Mouse (Mus musculus) limb, embryonic 14.5 days (tissue): ENCODE measurements around the gene Slc30a5. TPM values are rescaled to one million over a fixed set of nuclear protein-coding genes. Genes with fewer than 3 reads are reported as not detected.

Experiments
- ATAC-seq: fragments of 200-750 bp; cut with Nextera tagmentation; 2 replicates; pipeline ENCODE4 v1.8.0; 2017; ENCODE audit warnings: low read depth, moderate number of reproducible peaks, moderate TSS enrichment; ENCODE audit not compliant: low FRiP score
- DNase-seq: peaks from one replicate; pipeline ENCODE4 v3.0.0-alpha.2; 2015; ENCODE audit warnings: low spot score
- H3K27ac ChIP-seq: fragments of 300-500 bp; sonication (generic); replicated peaks from 2 replicates; pipeline ENCODE4 v1.5.1; 2014; ENCODE audit warnings: low read depth, mild to moderate bottlenecking, low read length, moderate library complexity, mixed read lengths
- H3K27me3 ChIP-seq: fragments of 300-500 bp; sonication (generic); 2 replicates; pipeline ENCODE4 v1.6.1; 2014; ENCODE audit warnings: low read length, mixed read lengths; ENCODE audit not compliant: control insufficient read depth, insufficient read depth
- H3K36me3 ChIP-seq: fragments of 300-500 bp; sonication (generic); 2 replicates; pipeline ENCODE4 v1.6.1; 2014; ENCODE audit warnings: mild to moderate bottlenecking, low read length, moderate library complexity, mixed read lengths; ENCODE audit not compliant: control insufficient read depth, insufficient read depth
- H3K4me1 ChIP-seq: fragments of 300-500 bp; sonication (generic); 2 replicates; pipeline ENCODE4 v1.6.1; 2014; ENCODE audit warnings: antibody characterized with exemption, low read length, mixed read lengths; ENCODE audit not compliant: control insufficient read depth, insufficient read depth
- H3K4me2 ChIP-seq: fragments of 300-500 bp; sonication (generic); replicated peaks from 2 replicates; pipeline ENCODE4 v1.6.1; 2014; ENCODE audit warnings: low read depth, mild to moderate bottlenecking, low read length, moderate library complexity; ENCODE audit not compliant: severe bottlenecking
- H3K4me3 ChIP-seq: fragments of 300-500 bp; sonication (generic); replicated peaks from 2 replicates; pipeline ENCODE4 v1.5.1; 2014; ENCODE audit warnings: low read length
- H3K9ac ChIP-seq: fragments of 300-500 bp; sonication (generic); 2 replicates; pipeline ENCODE4 v1.6.1; 2014; ENCODE audit warnings: mild to moderate bottlenecking, low read depth, low read length, moderate library complexity; ENCODE audit not compliant: severe bottlenecking
- H3K9me3 ChIP-seq: fragments of 300-500 bp; sonication (generic); 2 replicates; pipeline ENCODE4 v1.6.1; 2016; ENCODE audit warnings: low read length; ENCODE audit not compliant: control insufficient read depth
- POLR2A ChIP-seq: fragments of 200-500 bp; IDR thresholded peaks from 2 replicates; pipeline ENCODE4 v1.8.0; 2012; ENCODE audit warnings: inconsistent platforms, mild to moderate bottlenecking, moderate library complexity, borderline replicate concordance; ENCODE audit not compliant: insufficient read depth, insufficient read length; ENCODE audit errors: extremely low read depth
- WGBS: fragments of 180-500 bp; shearing (Covaris S2); extraction: QIAGEN DNeasy Blood & Tissue Kit; methylation state at CpG from one replicate; pipeline ENCODE4 v1.1.7; 2014; 5-methylcytosine and 5-hydroxymethylcytosine counted together
- polyA plus RNA-seq, 2 experiments: library from polyadenylated mRNA; depleted of rRNA in 1 of 2; stranded (reverse) in 1 of 2; unstranded in 1 of 2; fragments of >200 nt; fragmentation: Nextera tagmentation in 1 of 2; extraction: Ambion mirVana in 1 of 2; gene quantifications; 2 replicates each; pipeline versions ENCODE4 v1.2.1 to v1.2.3; 2012 to 2014

Gene Slc30a5
- polyA plus RNA-seq, 2 experiments: 69.2 to 70.9 TPM

DNA sequence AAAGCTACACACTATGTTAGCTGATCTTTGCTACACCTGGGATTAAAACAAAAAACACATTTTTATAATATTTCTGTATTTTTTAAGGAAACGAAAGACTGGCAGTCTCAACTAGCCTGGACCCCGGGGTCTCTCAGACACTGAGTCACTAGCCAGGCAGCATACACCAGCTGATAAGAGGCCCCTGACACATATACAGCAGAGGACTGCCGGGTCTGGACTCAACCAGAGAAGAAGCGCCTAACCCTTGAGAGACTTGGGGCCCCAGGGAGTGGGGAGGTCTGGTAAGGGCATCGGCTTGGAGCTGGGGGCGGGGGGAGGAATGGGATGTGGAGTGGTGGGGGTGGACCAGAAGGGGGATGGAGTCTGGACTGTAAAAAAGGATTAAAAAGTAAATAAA is 80.2 kb downstream of the Slc30a5 start:
- Histone ChIP-seq H3K9me3 (no peaks in the 10 kb centered on the region), H3K27ac (no peak overlapping the region), H3K9ac (no peak overlapping the region), H3K27me3 (no peaks in the 10 kb centered on the region), H3K4me2 (no peak overlapping the region), H3K4me3 (no peak overlapping the region), H3K36me3 (no peaks in the 10 kb centered on the region), H3K4me1 (no peaks in the 10 kb centered on the region)
- TF ChIP-seq POLR2A: no peak
- 78% methylated on average over 6 of the region's 6 CpGs for WGBS
- DNase-seq (no peak), ATAC-seq (no peak)

Other genes with a start within 250 kb of the Slc30a5 start
- gene Marveld2, start 216.5 kb downstream of the Slc30a5 start, polyA plus RNA-seq (2012; rRNA removed): 3.6 and 3.9 TPM in 2 replicates
- 5.8 and 6.8 TPM in 2 replicates for gene Marveld2, start 216.5 kb downstream of the Slc30a5 start, polyA plus RNA-seq (2014; fragmentation: Nextera tagmentation; extraction: Ambion mirVana)
- 153 and 187 TPM in 2 replicates for gene Ak6, start 182.4 kb downstream of the Slc30a5 start, polyA plus RNA-seq (2012; rRNA removed)
- 262 and 274 TPM in 2 replicates for gene Ak6, start 182.4 kb downstream of the Slc30a5 start, polyA plus RNA-seq (2014; fragmentation: Nextera tagmentation; extraction: Ambion mirVana)
- gene Rad17, start 182.4 kb downstream of the Slc30a5 start, polyA plus RNA-seq (2012; rRNA removed): 15.0 and 17.5 TPM in 2 replicates
- 21.5 and 21.8 TPM in 2 replicates for gene Rad17, start 182.4 kb downstream of the Slc30a5 start, polyA plus RNA-seq (2014; fragmentation: Nextera tagmentation; extraction: Ambion mirVana)
- gene Taf9, start 181.8 kb downstream of the Slc30a5 start, polyA plus RNA-seq (2012; rRNA removed): 15.4 and 16.2 TPM in 2 replicates
- 13.7 and 16.2 TPM in 2 replicates for gene Taf9, start 181.8 kb downstream of the Slc30a5 start, polyA plus RNA-seq (2014; fragmentation: Nextera tagmentation; extraction: Ambion mirVana)
- 1.9 and 3.3 TPM in 2 replicates for gene Ccdc125, start 163.7 kb downstream of the Slc30a5 start, polyA plus RNA-seq (2012; rRNA removed)
- 2.9 and 3.4 TPM in 2 replicates for gene Ccdc125, start 163.7 kb downstream of the Slc30a5 start, polyA plus RNA-seq (2014; fragmentation: Nextera tagmentation; extraction: Ambion mirVana)
- 59.4 and 60.3 TPM in 2 replicates for gene Cdk7, start 102.5 kb downstream of the Slc30a5 start, polyA plus RNA-seq (2012; rRNA removed)
- 94.8 and 96.4 TPM in 2 replicates for gene Cdk7, start 102.5 kb downstream of the Slc30a5 start, polyA plus RNA-seq (2014; fragmentation: Nextera tagmentation; extraction: Ambion mirVana)
- gene Mrps36, start 88.8 kb downstream of the Slc30a5 start, polyA plus RNA-seq (2012; rRNA removed): 48.4 and 57.9 TPM in 2 replicates
- 113 and 117 TPM in 2 replicates for gene Mrps36, start 88.8 kb downstream of the Slc30a5 start, polyA plus RNA-seq (2014; fragmentation: Nextera tagmentation; extraction: Ambion mirVana)
- 22.1 and 29.4 TPM in 2 replicates for gene Cenph, start 57.5 kb downstream of the Slc30a5 start, polyA plus RNA-seq (2012; rRNA removed)
- gene Cenph, start 57.5 kb downstream of the Slc30a5 start, polyA plus RNA-seq (2014; fragmentation: Nextera tagmentation; extraction: Ambion mirVana): 28.5 and 29.3 TPM in 2 replicates
- gene Ccnb1, start 46.9 kb downstream of the Slc30a5 start, polyA plus RNA-seq (2012; rRNA removed): 131 and 135 TPM in 2 replicates
- 193 and 195 TPM in 2 replicates for gene Ccnb1, start 46.9 kb downstream of the Slc30a5 start, polyA plus RNA-seq (2014; fragmentation: Nextera tagmentation; extraction: Ambion mirVana)